Mouse (Mus musculus) left cerebral cortex, postnatal 25 days (tissue): ENCODE data around the gene Tymp. TPM values are rescaled to one million over a fixed set of nuclear protein-coding genes. Genes with fewer than 3 reads are reported as not detected.

Experiments used
- DNase-seq, 2 experiments: peaks; one replicate each; pipeline ENCODE4 v3.0.0; 2022; ENCODE audit warnings: low spot score in 2 of 2, mixed read lengths in 1 of 2
- intact Hi-C: fragments of 180-260 bp; cut with DNase I; formaldehyde crosslinking; loops from one replicate; pipeline ENCODE4 v1.15.1; 2025
- total RNA-seq, 2 experiments: library from RNA; stranded (reverse); gene quantifications; 2 replicates each; pipeline ENCODE4 v1.2.3; 2021

Gene Tymp
- total RNA-seq, 2 experiments from 2014 or later: 1.3 to 1.6 TPM

GRCm38 (mm10) chr15:89376040-89376439 is 799 bp downstream of the Tymp start:
- intact Hi-C loops: loop anchor here (5.0 kb wide), 1 partner anchor 91 kb away; no protein-coding TSS in a partner anchor
- no peak for DNase-seq

GRCm38 (mm10) chr15:89374801-89375534 is 1.9 kb downstream of the Tymp start:
- DNase-seq: no peak
- intact Hi-C loops: loop anchor here (5.0 kb wide), 1 partner anchor 92 kb away; no protein-coding TSS in a partner anchor

GRCm38 (mm10) chr15:89374340-89374739 is 2.5 kb downstream of the Tymp start:
- intact Hi-C loops: no loop called here

GRCm38 (mm10) chr15:89373762-89374248 is 3.0 kb downstream of the Tymp start, which contains the start of gene Sco2:
Sco2 (minus strand) TSS chr15:89373846.
- intact Hi-C loops: loop anchor here (2.0 kb wide), 1 partner anchor 19 kb away; the partner anchor contains the start of genes Lmf2 and Ncaph2
- peak; percentile 93 for DNase-seq

More at GRCm38 (mm10) chr15:89374340-89374739, 2.5 kb downstream of the Tymp start:
- DNase-seq: no peak

GRCm38 (mm10) chr15:89373027-89373761 is 3.6 kb downstream of the Tymp start:
- intact Hi-C loops: loop anchor here (2.0 kb wide), 1 partner anchor 18 kb away; the partner anchor contains the start of genes Lmf2 and Ncaph2
- DNase-seq: peak; percentile 81 to 83

GRCm38 (mm10) chr15:89372536-89372935 is 4.3 kb downstream of the Tymp start:
- DNase-seq: no peak
- intact Hi-C loops: loop anchor here (2.0 kb wide), 1 partner anchor 18 kb away; the partner anchor contains the start of genes Lmf2 and Ncaph2

GRCm38 (mm10) chr15:89372068-89372467 is 4.8 kb downstream of the Tymp start:
- intact Hi-C loops: loop anchor here (2.0 kb wide), 1 partner anchor 17 kb away; the partner anchor contains the start of genes Lmf2 and Ncaph2

GRCm38 (mm10) chr15:89365141-89365551 is 11.7 kb downstream of the Tymp start:
- DNase-seq: no peak
- intact Hi-C loops: no loop called here

More at GRCm38 (mm10) chr15:89372068-89372467, 4.8 kb downstream of the Tymp start:
- no peak for DNase-seq

- intact Hi-C loops: no loop called here
- DNase-seq: no peak
Measured at GRCm38 (mm10) chr15:89363051-89363450, 13.8 kb downstream of the Tymp start.

- DNase-seq: no peak
- intact Hi-C loops: loop anchor here (5.0 kb wide), 1 partner anchor 236 kb away; the partner anchor contains the start of gene Tubgcp6
Measured at GRCm38 (mm10) chr15:89358784-89359183, 18.1 kb downstream of the Tymp start.

GRCm38 (mm10) chr15:89356372-89356771 is 20.5 kb downstream of the Tymp start:
- intact Hi-C loops: loop anchor here (5.0 kb wide), 1 partner anchor 234 kb away; the partner anchor contains the start of gene Tubgcp6
- DNase-seq: peak; percentile 60 to 67

GRCm38 (mm10) chr15:89355241-89356187 is 21.3 kb downstream of the Tymp start, which contains the start of the genes Lmf2 and Ncaph2:
Lmf2 (minus strand) TSS chr15:89355659.
Ncaph2 (plus strand) TSS chr15:89355719.
- peak; percentile 94 to 96 for DNase-seq
- intact Hi-C loops: loop anchor here (1.0 to 5.0 kb wide), 4 partner anchors 17 to 233 kb away; partner anchors contain the start of genes C730034F03Rik, Chkb, Gm44502 and Sbf1

GRCm38 (mm10) chr15:89354455-89354854 is 22.4 kb downstream of the Tymp start:
- intact Hi-C loops: loop anchor here (2.0 kb wide), 2 partner anchors 18 to 40 kb away; partner anchors contain the start of genes Sbf1 and Sco2

GRCm38 (mm10) chr15:89353837-89354236 is 23.0 kb downstream of the Tymp start:
- DNase-seq: no peak
- intact Hi-C loops: loop anchor here (2.0 kb wide), 2 partner anchors 19 to 39 kb away; partner anchors contain the start of genes Sbf1 and Sco2

More at GRCm38 (mm10) chr15:89354455-89354854, 22.4 kb downstream of the Tymp start:
- no peak for DNase-seq

GRCm38 (mm10) chr15:89352795-89353194 is 24.0 kb downstream of the Tymp start:
- no peak for DNase-seq
- intact Hi-C loops: no loop called here

- intact Hi-C loops: no loop called here
- DNase-seq: no peak
Measured at GRCm38 (mm10) chr15:89352054-89352453, 24.8 kb downstream of the Tymp start.

- intact Hi-C loops: no loop called here
- DNase-seq: no peak
Measured at GRCm38 (mm10) chr15:89351302-89351701, 25.5 kb downstream of the Tymp start.

GRCm38 (mm10) chr15:89350447-89350846 is 26.4 kb downstream of the Tymp start:
- DNase-seq: no peak
- intact Hi-C loops: no loop called here
